Mouse (Mus musculus): ENCODE results near the gene Golga7b.

GRCm38 (mm10) chr19:42257241-42257635 lies 9.9 kb downstream of the Golga7b start:
- TF ChIP-seq CTCF (IDR thresholded peaks at IDR 0.05; ENCODE audit: extremely low read depth, insufficient read depth, low read length) (no peak), POLR2A (IDR thresholded peaks at IDR 0.05; ENCODE audit: extremely low read depth, insufficient read depth, low read length) (no peak)

All from cortical plate, adult 2 months (tissue).